ENCODE assay signal across 8 mouse cellular contexts in genomic region chr14:19920254-19920691, GRCm38 (mm10). TPM values are rescaled to one million over a fixed set of nuclear protein-coding genes. Genes with fewer than 3 reads are reported as not detected.
DNase-seq lines count a peak whose midpoint lies in the region; ATAC-seq and TF ChIP-seq lines count a peak whose summit lies in the region.

No protein-coding gene starts in this region.

- no peaks in the 10 kb centered on the region for H3K36me3 ChIP-seq in kidney, postnatal 0 days (ENCODE audit: insufficient read depth, low read length)
- H3K36me3 ChIP-seq in hindbrain, embryonic 10.5 days = peaks cover 39% of the 10 kb centered on the region
- no peaks in the 10 kb centered on the region for H3K36me3 ChIP-seq in midbrain, embryonic 15.5 days (replicated peaks)

- TF ChIP-seq CTCF in kidney, postnatal 0 days (IDR thresholded peaks at IDR 0.05; ENCODE audit: low read depth) = no peak

- no peaks in the 10 kb centered on the region for H3K4me1 ChIP-seq in kidney, postnatal 0 days (replicated peaks; ENCODE audit: insufficient read depth, low read length)
- peaks cover 42% of the 10 kb centered on the region for H3K4me1 ChIP-seq in hindbrain, embryonic 10.5 days (replicated peaks)
- H3K4me1 ChIP-seq in midbrain, embryonic 15.5 days = peaks cover 26% of the 10 kb centered on the region

- H3K4me3 ChIP-seq in kidney, postnatal 0 days (replicated peaks; ENCODE audit: low read depth, low read length) = no peak overlapping the region
- H3K4me3 ChIP-seq in hindbrain, embryonic 10.5 days = no peak overlapping the region
- no peak overlapping the region for H3K4me3 ChIP-seq in midbrain, embryonic 15.5 days

- no peak overlapping the region for H3K4me2 ChIP-seq in kidney, postnatal 0 days (ENCODE audit: low read length)
- H3K4me2 ChIP-seq in midbrain, embryonic 15.5 days = no peak overlapping the region

- ATAC-seq in kidney, postnatal 0 days (replicated peaks; ENCODE audit: low FRiP score, low read depth) = peak; percentile 7; the same call in 1 of the 2 replicates
- peak; percentile 61 for ATAC-seq in midbrain, embryonic 15.5 days (replicated peaks)

- H3K27me3 ChIP-seq in kidney, postnatal 0 days (ENCODE audit: insufficient read depth, low read length) = no peaks in the 10 kb centered on the region
- H3K27me3 ChIP-seq in hindbrain, embryonic 10.5 days (ENCODE audit: insufficient read depth, poor library complexity, severe bottlenecking) = no peaks in the 10 kb centered on the region
- H3K27me3 ChIP-seq in midbrain, embryonic 15.5 days (replicated peaks) = no peaks in the 10 kb centered on the region

- H3K9ac ChIP-seq in kidney, postnatal 0 days (ENCODE audit: low read depth, low read length) = no peak overlapping the region
- H3K9ac ChIP-seq in midbrain, embryonic 15.5 days = no peak overlapping the region

- WGBS in kidney, postnatal 0 days = 41% methylated on average over 13 of the region's 13 CpGs
- 25% methylated on average over 13 of the region's 13 CpGs for WGBS in hindbrain, embryonic 10.5 days
- 8% methylated on average over 13 of the region's 13 CpGs for WGBS in midbrain, embryonic 15.5 days

- H3K27ac ChIP-seq in kidney, postnatal 0 days = no peak overlapping the region
- peak overlapping the region; percentile 85 for H3K27ac ChIP-seq in hindbrain, embryonic 10.5 days
- H3K27ac ChIP-seq in midbrain, embryonic 15.5 days = peak overlapping the region; percentile 35

- peak; percentile 38 for DNase-seq in kidney, postnatal 0 days (ENCODE audit: low spot score)
- no peak for DNase-seq in kidney, adult 9 months
- peak; percentile 75 for DNase-seq in embryo, embryonic 11 days
- peak; percentile 64 for DNase-seq in hindbrain, embryonic 10.5 days (ENCODE audit: low spot score)
- DNase-seq in c-Kit-positive CD71-positive TER-119-positive erythroid progenitor cells, embryonic 14.5 days (ENCODE audit: low spot score) = no peak
- DNase-seq in ovary, postnatal 36 days (ENCODE audit: low spot score) = no peak
- DNase-seq in cerebellum, adult 8-10 months = no peak

- no peaks in the 10 kb centered on the region; the same call in 1 of the 2 replicates for H3K9me3 ChIP-seq in kidney, postnatal 0 days (replicated peaks; ENCODE audit: low read length)
- peaks cover 8% of the 10 kb centered on the region for H3K9me3 ChIP-seq in hindbrain, embryonic 10.5 days
- no peaks in the 10 kb centered on the region for H3K9me3 ChIP-seq in midbrain, embryonic 15.5 days

RNA-seq across cellular contexts. Expression of gene Gng2, which starts 57.2 kb away (rescaled TPM):
- 38.5 and 41.4 TPM in 2 replicates for polyA plus RNA-seq in kidney, postnatal 0 days (2015; fragmentation: Nextera tagmentation; extraction: Ambion mirVana)
- polyA plus RNA-seq in hindbrain, embryonic 10.5 days (2016; fragmentation: Nextera tagmentation; extraction: Ambion mirVana) = 105 and 141 TPM in 2 replicates
- polyA plus RNA-seq in midbrain, embryonic 15.5 days (2015; fragmentation: Nextera tagmentation; extraction: Ambion mirVana) = 452 and 467 TPM in 2 replicates

Comparison
In these comparisons a context has a peak if more than half of its experiments do, and no peak if none do; other contexts are left out.
1. DNase-seq: peak in kidney, postnatal 0 days (single experiment), embryo, embryonic 11 days (single experiment) and hindbrain, embryonic 10.5 days (single experiment); none in kidney, adult 9 months (single experiment), c-Kit-positive CD71-positive TER-119-positive erythroid progenitor cells, embryonic 14.5 days (single experiment), ovary, postnatal 36 days (single experiment) and cerebellum, adult 8-10 months (single experiment).